Mouse (Mus musculus): ENCODE measurements around the gene Mtch1.

DNA sequence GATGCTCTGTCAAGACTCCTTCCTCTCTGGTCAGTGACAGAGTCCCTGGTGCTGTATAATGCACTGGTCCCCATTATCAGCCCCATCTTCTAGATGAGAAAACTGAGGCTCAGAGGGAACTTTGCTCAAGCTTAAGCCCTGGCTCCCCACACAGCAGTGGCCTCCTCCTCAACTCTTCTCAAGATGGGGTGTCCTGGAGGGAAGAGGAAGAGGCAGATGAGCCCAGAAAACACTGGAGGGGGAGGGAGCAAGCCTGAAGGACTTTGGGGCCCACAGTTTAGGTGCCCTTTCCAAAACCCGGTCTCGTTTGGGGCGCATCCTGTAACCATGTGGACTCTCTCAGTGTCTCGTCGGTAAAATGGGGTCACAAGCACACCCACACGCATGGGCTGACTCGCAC is 28.3 kb downstream of the Mtch1 start:
- TF ChIP-seq CTCF (IDR thresholded peaks at IDR 0.05; ENCODE audit: low read depth, low read length) (no peak), GATA1 (IDR thresholded peaks at IDR 0.05; ENCODE audit: borderline replicate concordance, low read length) (no peak), TAL1 (conservative IDR thresholded peaks at IDR 0.05; ENCODE audit: low read depth, low read length) (no peak)
